Mouse (Mus musculus) regulatory T cell (primary cell): Measurements from ENCODE around the gene Gjc2.

Source experiments
- in situ Hi-C: fragments of 300-600 bp; cut with MboI, MseI; formaldehyde crosslinking; loops from one replicate; pipeline ENCODE4 v1.15.1; 2025; ENCODE audit warnings: high pct_unique_total_duplicates

Gene Gjc2

DNA sequence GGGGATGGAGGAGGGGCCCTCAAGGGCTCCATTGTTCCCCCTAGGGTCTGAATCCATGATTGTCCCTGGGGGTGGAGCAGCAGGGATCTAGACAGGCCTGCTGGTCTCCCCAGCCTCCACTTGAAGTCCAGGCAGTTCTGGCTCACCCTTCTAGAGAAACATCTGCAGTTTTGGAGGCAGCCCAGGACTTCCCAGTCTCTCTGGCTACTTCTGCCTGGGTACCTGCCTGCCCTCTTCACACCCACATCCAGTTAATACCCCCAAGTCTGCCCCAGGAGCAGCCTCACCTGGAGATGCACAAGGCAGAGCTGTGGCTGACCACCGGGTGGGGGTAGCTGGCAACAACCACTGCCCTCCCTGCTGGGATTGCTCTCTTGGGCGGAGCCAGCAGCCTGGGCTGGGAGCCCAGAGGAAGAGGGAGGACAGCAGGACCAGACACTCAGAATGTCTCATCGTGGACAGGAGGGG lies at the start of gene Gjc2:
Gene Gjc2 (minus strand): TSS at position 350 of the 468 bp plus-strand sequence.
- in situ Hi-C loops, result loop anchor here (5.0 kb wide), 1 partner anchor 76 kb away; no protein-coding TSS in a partner anchor

DNA sequence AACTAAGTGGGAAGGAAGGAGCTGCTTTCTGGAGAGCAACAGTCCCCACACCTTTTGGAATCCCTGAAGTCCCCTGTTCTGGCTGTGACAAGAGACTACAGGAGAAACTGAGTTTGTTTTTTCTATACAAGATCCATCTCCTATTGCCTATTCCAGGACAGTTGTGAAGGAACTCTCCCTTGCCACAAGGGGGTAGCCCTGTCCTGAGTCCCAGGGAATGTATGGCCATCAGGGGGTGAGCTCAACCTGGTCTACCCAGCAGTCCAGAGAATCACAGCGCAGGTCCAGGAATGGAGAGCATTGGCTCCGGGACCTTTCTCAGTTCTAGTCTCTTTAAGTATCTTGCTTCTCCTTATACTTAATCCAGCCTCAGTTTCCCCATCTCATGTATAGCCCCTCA lies 49.8 kb upstream of the Gjc2 start:
- in situ Hi-C loops, result loop anchor here (5.0 kb wide), 1 partner anchor 250 kb away; no protein-coding TSS in a partner anchor

DNA sequence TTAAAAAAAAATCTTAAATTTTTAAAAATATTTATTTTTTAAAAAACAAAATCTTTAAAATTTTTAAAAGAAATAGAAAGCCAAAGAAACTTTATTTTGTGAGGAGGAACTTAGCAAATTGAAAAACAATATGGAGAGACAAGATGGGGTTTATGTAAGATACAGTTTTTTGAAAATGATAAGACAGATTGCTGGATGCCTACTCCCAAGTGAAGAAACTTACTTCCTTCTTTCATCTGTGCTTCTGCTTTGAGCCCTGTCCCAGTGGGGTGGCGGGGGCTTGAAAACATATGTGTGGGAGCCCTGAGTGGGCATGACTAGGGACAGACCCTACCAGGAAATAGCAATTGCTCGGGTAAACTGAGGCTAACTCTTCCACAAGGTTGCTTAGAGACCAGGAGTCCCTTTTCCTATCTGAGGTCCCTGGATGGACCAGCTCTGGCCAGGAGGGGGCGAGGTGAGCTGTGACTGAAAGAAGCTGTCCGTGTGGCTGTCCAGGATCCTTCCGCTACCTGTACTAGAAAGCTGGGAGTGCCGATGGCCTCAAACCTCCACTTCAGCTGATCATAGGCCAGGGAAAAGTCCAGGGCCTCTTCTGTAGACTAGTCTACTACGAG lies 47.2 kb upstream of the Gjc2 start:
- in situ Hi-C loops, result loop anchor here (5.0 kb wide), 1 partner anchor 252 kb away; no protein-coding TSS in a partner anchor

DNA sequence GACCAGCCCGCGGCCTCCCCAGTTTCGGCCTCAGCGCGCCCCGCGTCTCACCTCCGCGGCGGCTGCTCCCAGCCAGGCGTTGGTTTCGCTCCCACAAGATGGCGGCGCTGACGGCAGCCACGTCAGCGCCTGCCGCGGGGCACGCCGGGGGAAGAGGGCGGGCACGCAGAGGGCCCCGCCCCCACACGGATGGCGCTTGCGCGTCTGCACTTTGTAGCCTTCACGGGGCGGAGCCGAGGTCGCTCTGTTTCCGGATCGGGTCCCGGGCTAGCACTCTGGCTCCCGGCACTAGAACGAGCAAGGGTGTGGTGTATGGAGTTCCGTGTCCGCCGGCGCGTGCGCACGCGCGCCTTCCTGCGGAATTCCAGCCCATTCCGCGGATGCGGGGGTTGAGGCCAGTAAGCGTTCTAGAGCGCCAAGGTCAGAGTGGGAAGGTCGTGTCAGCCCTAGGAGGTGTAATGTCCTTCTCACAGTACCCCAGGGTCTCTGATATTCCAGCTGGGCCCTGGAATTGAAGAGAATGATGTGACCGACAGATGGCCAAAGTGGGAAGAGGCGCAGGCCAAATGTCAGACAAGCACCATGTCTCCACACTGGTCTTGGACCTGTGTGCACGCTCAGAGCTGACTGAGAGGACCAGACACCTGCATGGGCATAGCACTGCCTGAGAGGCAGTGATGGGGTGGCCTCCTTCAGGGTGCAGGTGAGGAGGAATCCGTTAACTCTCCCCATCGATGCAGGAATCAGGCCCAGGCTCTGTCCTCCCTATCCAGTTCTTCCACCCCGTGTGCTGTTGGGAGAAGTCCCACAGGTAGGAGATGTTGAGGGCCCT lies 45.3 kb upstream of the Gjc2 start, which contains the start of gene Arf1:
Gene Arf1 (minus strand): TSS at position 149 of the 832 bp plus-strand sequence.
- in situ Hi-C loops, result no loop called here

DNA sequence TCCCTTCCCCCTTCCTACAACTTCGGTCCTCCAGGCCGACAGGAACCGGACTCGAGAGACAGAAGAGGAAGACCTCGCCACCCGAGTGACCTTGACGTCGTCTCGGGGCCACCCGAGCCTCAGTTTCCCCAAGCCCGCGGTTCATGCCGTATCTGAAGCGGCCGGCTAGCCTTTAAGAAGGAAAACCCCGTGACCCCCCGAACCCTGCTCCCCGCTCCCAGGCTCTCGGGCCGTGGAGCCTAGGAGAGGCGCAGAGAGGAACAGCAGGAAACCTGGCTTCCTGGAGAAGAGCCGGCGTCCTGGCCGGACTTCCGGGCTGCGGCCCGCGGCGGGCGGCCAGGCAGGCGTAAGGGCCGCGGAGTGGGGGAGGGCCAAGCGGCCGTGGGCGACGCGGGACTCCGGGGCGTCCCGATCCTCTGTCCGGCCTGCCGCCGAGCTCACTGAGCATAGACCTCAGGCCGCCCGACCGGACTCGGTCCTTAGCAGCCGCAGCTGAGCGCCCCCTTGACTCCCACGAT lies 44.6 kb upstream of the Gjc2 start:
- in situ Hi-C loops, result no loop called here

DNA sequence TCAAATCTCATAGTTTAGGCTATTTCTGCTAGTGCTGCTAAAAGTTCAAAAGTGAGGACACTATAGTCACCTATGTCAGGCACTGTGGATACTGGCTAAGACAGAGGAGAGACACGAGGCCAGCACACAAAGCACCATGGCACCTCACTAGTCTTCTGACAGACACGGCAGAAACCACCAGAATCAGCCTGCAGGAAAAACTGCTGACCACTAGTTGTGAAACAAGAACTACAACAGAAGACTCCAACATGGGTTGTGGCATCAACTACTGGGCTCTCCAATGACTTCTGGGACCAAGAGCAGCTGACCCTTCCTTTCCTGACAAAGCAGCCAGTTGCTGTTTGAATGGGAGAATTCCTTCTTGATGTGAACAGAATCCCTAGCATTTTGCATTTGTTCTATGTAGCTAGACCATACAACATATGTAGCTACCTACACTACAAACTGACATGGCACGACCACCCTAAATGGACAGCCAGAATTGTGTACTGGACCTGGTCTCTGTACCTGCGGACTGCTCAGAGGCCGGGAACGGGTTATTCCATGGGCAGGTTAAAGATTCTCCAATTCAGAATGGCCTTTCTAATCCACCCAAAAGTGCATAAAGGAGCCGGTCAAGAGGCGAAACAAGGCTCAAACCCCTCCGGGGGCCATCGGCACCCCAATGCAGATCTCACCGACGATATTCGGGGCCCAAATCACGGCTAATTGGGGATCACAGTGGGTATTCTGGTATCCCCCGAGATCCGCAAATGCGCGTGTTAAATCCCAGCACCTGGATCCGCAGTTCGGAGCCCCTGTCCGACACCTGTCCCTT lies 44.0 kb upstream of the Gjc2 start:
- in situ Hi-C loops, result no loop called here

DNA sequence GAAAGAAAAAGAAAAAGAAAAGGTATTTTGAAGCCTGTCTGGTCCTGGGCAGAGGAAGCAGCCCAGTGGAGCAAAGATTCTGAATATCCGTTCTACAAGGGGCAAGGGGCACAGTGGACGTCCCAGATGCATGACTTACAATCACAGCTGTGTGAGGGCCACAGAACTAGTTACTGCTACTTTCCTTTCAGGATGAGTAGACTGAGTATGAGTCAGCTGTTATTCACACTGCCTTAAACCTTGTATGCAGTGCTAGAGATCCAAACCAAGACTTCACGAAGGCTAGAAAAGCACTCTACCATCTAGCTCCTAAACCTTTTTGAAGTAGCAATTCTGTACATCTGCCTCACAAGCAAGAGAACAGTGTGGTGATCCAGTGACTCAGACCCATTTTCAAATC lies 43.2 kb upstream of the Gjc2 start:
- in situ Hi-C loops, result no loop called here

DNA sequence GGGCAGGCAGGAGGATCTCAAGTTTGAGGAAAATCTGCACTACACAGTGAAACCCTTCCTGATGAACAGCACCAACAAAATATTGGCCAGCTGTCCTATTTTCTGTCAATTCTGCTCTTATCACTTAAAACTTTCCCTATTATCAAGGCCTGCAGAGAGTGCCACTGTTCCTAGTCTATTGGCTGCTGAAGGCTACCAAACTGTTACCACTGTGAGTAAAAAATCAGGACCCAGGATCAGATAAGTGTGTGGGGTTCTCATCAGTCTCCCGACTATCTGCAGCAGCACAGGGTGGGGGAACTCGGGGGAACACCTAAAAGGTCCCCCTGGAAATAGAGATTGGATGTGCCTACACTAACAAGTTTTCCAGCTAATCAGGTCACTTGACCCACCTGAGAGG lies 42.2 kb upstream of the Gjc2 start:
- in situ Hi-C loops, result no loop called here

DNA sequence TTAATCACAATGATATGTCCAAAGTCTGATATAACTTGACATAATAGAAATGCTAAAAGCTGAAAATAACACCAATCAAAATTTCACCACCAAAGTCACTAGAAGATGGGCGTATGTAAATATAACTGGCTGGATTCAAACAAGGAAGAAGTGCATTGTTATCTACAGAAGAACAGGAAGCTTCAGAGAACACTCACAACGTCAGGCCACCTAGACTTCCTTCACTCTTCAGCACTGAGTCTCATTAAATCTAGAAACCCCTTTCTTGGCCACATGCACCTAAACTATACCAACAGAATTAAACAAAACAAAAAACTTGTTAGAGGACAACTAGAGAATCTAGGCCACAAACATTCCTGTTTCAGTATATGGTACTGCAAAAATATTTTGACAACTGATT lies 41.5 kb upstream of the Gjc2 start:
- in situ Hi-C loops, result loop anchor here (25.0 kb wide), 1 partner anchor 1562 kb away; no protein-coding TSS in a partner anchor

DNA sequence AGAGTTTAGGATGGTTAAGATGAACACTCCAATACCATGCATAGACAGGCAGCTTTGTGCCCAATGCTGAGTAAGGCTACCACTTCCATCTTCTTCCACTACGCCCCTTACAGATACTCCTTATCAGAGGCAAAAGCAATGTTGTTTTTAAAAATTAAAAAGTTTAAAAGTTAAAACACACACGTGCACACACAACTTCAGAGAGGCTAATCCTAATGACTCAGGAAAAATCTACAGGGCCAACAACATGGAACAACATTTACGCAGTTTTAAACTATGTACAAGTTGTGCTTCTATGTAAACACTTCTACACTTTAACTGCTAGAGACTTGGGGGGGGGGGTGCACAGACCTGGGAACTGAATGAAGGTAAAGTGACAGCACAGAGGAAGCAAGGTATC lies 41.0 kb upstream of the Gjc2 start:
- in situ Hi-C loops, result loop anchor here (25.0 kb wide), 1 partner anchor 1562 kb away; no protein-coding TSS in a partner anchor

DNA sequence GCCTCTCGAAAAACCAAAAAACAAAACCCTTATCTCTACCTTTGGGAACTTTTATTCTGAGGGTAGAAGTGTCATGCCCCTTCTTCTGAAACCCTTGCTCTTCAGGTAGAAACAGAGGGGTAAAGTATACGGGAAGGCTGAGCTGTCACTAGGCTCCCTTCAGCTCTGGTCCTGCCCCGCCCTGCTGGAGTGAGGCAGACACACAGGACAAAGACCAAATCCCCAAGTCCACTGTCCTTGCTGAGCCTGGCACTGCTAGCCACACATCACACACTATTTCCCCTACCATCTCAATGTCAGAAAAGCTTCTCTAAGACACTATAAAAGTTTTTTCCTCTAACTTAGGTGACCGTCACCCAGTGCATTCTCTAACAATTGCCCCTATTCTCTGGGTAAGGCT lies 39.3 kb upstream of the Gjc2 start:
- in situ Hi-C loops, result loop anchor here (25.0 kb wide), 1 partner anchor 1560 kb away; no protein-coding TSS in a partner anchor

DNA sequence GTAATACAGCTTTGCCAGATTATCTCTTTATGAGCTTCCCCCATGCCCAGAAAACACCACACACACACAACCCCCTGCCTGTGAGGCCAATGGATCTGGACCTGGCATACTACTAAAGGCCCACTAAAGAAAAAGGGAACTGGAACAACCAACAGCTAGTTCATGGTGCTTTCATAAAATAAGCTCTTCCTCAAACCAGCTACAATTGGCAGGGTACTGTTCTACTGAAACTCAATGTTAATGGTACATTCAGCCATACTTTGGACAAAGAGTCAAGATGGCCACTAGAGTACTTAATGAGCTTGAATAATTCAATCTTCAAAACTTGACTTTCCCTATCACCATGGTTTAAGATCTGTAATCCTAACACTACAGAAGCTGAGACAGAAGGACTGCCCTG lies 38.6 kb upstream of the Gjc2 start:
- in situ Hi-C loops, result loop anchor here (25.0 kb wide), 1 partner anchor 1559 kb away; no protein-coding TSS in a partner anchor

DNA sequence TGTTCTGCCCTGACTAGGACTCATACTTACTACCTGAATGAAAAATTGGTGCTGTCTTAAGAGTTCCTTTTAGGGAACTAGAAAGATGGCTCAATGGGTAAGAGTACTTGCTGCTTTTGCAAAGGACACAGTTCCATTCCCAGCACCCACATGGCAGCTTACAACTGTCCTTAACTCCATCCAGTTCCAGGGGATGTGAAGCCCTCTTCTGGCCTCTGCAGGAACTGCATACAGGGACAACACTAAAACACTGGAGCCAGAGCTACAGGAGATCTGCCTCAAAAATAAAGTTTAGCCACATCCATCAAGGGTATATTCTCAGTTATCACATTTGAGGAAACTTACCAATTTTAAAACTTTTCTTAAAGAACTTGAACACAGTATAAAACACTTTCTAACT lies 36.1 kb upstream of the Gjc2 start:
- in situ Hi-C loops, result loop anchor here (10.0 to 25.0 kb wide), 2 partner anchors 1414 to 1557 kb away; partner anchors contain the start of gene Sap30l

DNA sequence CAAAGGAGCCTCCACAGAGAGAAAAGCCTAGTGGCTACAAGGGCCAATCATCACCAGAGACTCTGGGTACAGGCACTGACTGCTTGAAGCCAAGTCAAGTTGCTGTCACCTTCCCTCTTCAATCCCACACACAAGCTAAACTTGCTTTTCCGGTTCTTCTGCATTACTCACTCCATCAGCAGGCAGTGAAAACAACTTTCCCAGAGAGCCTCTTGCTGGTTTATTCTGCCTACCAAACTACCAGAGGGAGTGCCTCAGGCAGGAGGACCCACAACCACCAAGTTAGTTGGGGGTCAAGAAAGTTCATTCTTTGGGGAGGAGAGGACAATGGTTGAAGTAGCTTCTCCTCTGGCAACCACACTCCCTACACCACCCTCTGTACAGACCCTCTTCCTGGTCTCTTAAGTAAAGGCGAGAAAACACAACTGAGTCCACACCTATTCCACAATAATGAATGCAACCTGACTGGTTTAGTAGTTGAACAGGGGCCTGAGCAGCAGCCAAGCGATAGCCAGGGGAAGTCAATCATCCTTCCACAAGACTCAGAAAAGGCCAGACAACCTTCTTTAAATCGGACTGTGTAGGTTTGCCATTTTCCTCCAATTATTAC lies 35.5 kb upstream of the Gjc2 start:
- in situ Hi-C loops, result loop anchor here (10.0 to 25.0 kb wide), 2 partner anchors 1414 to 1556 kb away; partner anchors contain the start of gene Sap30l

DNA sequence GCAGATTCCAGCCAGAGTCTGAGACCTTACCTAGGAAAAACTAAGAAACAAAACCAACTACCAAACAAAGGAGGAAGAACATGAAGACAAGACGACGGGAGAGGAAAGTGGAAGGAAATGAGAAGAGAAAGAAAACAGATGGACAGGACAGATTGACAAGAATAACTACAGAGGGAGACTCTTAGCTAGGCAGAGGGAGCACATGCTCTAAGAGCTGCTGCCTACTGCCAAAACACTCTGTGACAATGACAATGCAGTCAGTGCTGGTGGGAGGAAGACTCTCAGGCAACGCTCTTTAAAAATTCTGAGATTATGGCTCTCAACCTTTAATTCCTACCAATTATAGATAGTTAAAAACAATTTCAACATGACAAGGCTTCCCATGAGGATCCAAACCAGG lies 33.9 kb upstream of the Gjc2 start:
- in situ Hi-C loops, result loop anchor here (10.0 to 25.0 kb wide), 2 partner anchors 1412 to 1555 kb away; partner anchors contain the start of gene Sap30l

DNA sequence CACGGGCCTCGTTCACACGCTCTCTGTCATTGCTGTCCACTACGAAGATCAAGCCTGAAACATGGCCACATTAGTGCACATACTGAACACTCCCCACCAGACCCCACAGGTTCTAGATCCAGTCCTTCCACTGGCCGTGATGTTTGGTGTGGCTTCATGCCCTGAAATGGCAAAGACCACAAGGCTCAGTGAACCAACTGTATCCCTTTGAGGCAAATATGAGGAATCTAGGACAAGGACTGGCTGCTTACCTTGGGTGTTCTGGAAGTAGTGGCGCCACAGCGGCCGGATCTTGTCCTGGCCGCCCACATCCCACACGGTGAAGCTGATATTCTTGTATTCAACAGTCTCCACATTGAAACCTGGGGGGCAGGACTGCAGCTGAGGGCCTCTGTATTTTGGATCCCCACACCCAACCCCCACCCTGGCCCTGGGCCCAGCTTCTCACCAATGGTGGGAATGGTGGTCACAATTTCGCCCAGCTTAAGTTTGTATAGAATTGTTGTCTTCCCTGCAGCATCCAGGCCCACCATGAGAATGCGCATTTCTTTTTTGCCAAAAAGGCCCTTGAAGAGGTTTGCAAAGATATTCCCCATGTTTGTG lies 30.0 kb upstream of the Gjc2 start:
- in situ Hi-C loops, result loop anchor here (10.0 to 25.0 kb wide), 2 partner anchors 1408 to 1551 kb away; partner anchors contain the start of gene Sap30l

DNA sequence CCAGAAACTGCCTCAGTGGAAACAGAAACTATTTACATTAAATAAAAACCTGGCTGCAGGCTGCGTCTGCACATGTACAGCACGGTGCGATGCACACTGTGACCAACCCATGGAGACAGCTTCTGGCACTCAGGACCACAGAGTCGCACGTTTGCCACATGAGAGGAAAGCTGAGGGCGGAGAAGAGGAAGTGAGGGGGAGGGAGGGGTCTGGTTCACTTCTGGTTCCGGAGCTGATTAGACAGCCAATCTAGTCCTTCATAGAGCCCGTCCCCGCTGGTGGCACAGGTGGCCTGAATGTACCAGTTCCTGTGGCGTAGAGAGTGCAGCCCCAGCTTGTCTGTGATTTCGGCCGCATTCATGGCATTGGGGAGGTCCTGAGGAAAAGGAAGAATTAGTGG lies 29.3 kb upstream of the Gjc2 start:
- in situ Hi-C loops, result loop anchor here (10.0 to 25.0 kb wide), 2 partner anchors 1408 to 1550 kb away; partner anchors contain the start of gene Sap30l

DNA sequence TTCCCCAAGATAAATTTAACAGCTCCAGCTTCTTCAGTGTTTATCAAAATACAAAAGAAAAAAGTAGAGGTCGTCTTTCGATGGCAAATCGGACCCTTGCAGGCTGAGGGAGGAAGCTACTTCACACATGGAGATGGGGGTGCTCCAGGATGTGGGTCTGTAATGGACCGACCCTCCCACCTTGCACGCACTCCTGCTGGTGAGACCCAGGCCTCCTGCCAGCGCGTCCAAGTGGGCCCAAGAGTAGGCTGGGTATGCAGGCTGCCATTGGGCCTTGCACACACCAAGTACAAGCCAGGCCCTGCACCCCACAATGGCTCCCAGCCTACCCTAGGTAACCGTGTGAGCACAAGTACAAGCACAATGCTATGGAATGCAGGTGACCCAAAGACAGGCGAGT lies 28.5 kb upstream of the Gjc2 start:
- in situ Hi-C loops, result loop anchor here (10.0 to 25.0 kb wide), 2 partner anchors 1407 to 1549 kb away; partner anchors contain the start of gene Sap30l

DNA sequence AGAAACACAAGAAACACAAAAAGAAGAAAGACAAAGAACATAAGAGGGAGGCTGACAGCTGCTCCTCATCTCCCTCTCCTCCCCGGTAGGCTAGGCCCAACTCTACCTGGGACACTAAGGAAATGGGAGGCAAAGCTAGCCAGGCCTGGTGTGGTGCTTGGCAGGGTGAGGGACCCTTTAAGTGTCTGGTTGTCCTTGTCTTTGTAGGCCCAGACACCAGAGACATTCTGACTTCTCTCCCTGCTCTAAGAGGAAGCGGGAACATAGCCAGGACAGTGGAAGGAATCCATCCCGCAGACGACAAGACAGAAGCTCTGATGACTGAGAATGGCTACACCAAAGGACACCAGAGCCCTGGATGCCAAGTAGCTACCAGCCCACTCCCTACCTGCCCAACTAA lies 27.0 kb upstream of the Gjc2 start:
- in situ Hi-C loops, result loop anchor here (10.0 to 25.0 kb wide), 2 partner anchors 1405 to 1548 kb away; partner anchors contain the start of gene Sap30l

DNA sequence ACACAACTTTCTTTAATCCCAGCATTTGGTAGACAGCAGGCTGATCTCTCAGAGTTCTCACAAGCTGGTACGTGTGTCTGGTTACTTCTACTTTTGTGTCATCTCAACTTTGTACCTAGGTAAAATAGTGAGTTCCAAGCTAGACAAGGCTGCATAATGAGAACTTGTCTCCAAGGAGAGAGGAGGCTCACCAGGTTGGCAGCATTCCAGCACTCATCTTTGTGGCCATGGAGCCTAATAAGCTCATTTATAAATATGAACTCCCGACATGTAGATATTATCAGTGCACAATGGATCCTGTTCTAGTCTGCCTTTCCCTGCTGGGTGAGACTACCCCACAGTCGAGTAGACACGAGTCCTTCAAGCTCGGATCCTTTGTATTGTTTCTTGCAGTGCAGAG lies 26.6 kb upstream of the Gjc2 start:
- in situ Hi-C loops, result loop anchor here (5.0 to 25.0 kb wide), 3 partner anchors 285 to 1547 kb away; no protein-coding TSS in a partner anchor
